Mouse (Mus musculus) heart, embryonic 13.5 days (tissue): ENCODE data around the gene Cysltr1. TPM values are rescaled to one million over a fixed set of nuclear protein-coding genes. Genes with fewer than 3 reads are reported as not detected.

Experiments used
- ATAC-seq: fragments of 200-750 bp; cut with Nextera tagmentation; 2 replicates; pipeline ENCODE4 v1.8.0; 2017; ENCODE audit warnings: moderate TSS enrichment; ENCODE audit not compliant: insufficient number of reproducible peaks, low FRiP score, low TSS enrichment; ENCODE audit errors: extremely low read depth
- H3K27ac ChIP-seq: fragments of 300-500 bp; sonication (generic); replicated peaks from 2 replicates; pipeline ENCODE4 v1.5.1; 2015; ENCODE audit warnings: moderate library complexity, mild to moderate bottlenecking, inconsistent platforms
- H3K27me3 ChIP-seq: fragments of 300-500 bp; sonication (generic); replicated peaks from 2 replicates; pipeline ENCODE4 v1.6.1; 2015; ENCODE audit warnings: mild to moderate bottlenecking, inconsistent platforms
- H3K36me3 ChIP-seq: fragments of 300-500 bp; sonication (generic); 2 replicates; pipeline ENCODE4 v1.6.1; 2015; ENCODE audit warnings: mild to moderate bottlenecking, inconsistent platforms
- H3K4me1 ChIP-seq: fragments of 300-500 bp; sonication (generic); 2 replicates; pipeline ENCODE4 v1.6.1; 2015; ENCODE audit warnings: inconsistent platforms
- H3K4me2 ChIP-seq: fragments of 300-500 bp; sonication (generic); 2 replicates; pipeline ENCODE4 v1.6.1; 2015; ENCODE audit warnings: inconsistent platforms, mild to moderate bottlenecking, moderate library complexity
- H3K4me3 ChIP-seq: fragments of 300-500 bp; sonication (generic); 2 replicates; pipeline ENCODE4 v1.5.1; 2015; ENCODE audit warnings: moderate library complexity, mild to moderate bottlenecking, inconsistent platforms
- H3K9ac ChIP-seq: fragments of 300-500 bp; sonication (generic); 2 replicates; pipeline ENCODE4 v1.6.1; 2015; ENCODE audit warnings: inconsistent platforms, mild to moderate bottlenecking, moderate library complexity
- H3K9me3 ChIP-seq: fragments of 300-500 bp; sonication (generic); 2 replicates; pipeline ENCODE4 v1.6.1; 2016; ENCODE audit warnings: inconsistent platforms
- WGBS: fragments of 180-500 bp; shearing (Covaris S2); methylation state at CpG from one replicate; pipeline ENCODE4 v1.1.7; 2015; ENCODE audit warnings: mixed read lengths; 5-methylcytosine and 5-hydroxymethylcytosine counted together
- polyA plus RNA-seq: library from polyadenylated mRNA; unstranded; fragments of >200 nt; fragmentation: Nextera tagmentation; extraction: Ambion mirVana; gene quantifications from 2 replicates; pipeline ENCODE4 v1.2.1, GENCODE M21; 2015

The Cysltr1 gene
- 1.5 and 2.6 TPM in 2 replicates for polyA plus RNA-seq

GRCm38 (mm10) chrX:106603386-106603785 is at the start of gene Cysltr1:
Cysltr1 (minus strand) TSS chrX:106603679.
- Histone ChIP-seq H3K4me2 (peak within 1 kb of the TSS; percentile 53), H3K4me3 (peak within 1 kb of the TSS; percentile 21), H3K36me3 (no peaks in the 10 kb centered on the region), H3K27me3 (no peaks in the 10 kb centered on the region), H3K9ac (no peak within 1 kb of the TSS), H3K27ac (no peak within 1 kb of the TSS), H3K4me1 (0 out of 2 replicates have a peak, but pooled peaks cover 2% of the 10 kb centered on the region), H3K9me3 (no peaks in the 10 kb centered on the region)
- no peak for ATAC-seq
- WGBS = 17% methylated on average over 6 of the region's 6 CpGs

- no peaks in the 10 kb centered on the region for H3K27me3 ChIP-seq
- no peak overlapping the region for H3K27ac ChIP-seq
- WGBS = 71% methylated on average over 3 of the region's 3 CpGs
- no peak overlapping the region for H3K4me3 ChIP-seq
- no peak overlapping the region for H3K9ac ChIP-seq
- H3K36me3 ChIP-seq = no peaks in the 10 kb centered on the region
- ATAC-seq = no peak
- H3K9me3 ChIP-seq = no peaks in the 10 kb centered on the region
- H3K4me2 ChIP-seq = no peak overlapping the region
- H3K4me1 ChIP-seq = no peaks in the 10 kb centered on the region
Observed at GRCm38 (mm10) chrX:106634799-106635541, 31.5 kb upstream of the Cysltr1 start.

GRCm38 (mm10) chrX:106633543-106633942 is 30.1 kb upstream of the Cysltr1 start:
- no peak overlapping the region for H3K9ac ChIP-seq
- no peaks in the 10 kb centered on the region for H3K9me3 ChIP-seq
- H3K36me3 ChIP-seq = no peaks in the 10 kb centered on the region
- no peaks in the 10 kb centered on the region for H3K27me3 ChIP-seq
- H3K4me2 ChIP-seq = no peak overlapping the region
- no peak for ATAC-seq
- no peaks in the 10 kb centered on the region for H3K4me1 ChIP-seq
- H3K4me3 ChIP-seq = no peak overlapping the region
- no peak overlapping the region for H3K27ac ChIP-seq

DNA sequence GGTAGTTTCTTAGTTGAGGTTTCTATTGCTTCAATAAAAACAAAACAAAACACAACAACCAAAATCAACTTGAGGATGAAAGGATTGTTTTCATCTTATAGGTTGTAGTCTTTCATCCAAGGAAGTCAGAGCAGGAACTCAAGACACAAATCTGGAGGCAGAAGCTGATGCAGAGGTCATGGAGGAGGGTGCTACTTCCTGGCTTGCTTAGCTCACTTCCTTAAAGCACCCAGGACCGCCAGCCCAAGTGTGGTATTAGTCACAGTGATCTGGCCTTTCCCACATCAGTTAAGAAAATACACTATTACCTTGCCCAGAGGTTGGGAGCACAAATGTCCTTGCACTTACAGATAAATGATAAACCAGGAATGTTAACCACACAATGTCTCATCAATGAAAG is 25.0 kb upstream of the Cysltr1 start:
- Histone ChIP-seq H3K27ac (no peak overlapping the region), H3K4me3 (no peak overlapping the region), H3K9me3 (no peaks in the 10 kb centered on the region), H3K9ac (no peak overlapping the region), H3K27me3 (no peaks in the 10 kb centered on the region), H3K4me2 (no peak overlapping the region), H3K36me3 (no peaks in the 10 kb centered on the region), H3K4me1 (no peaks in the 10 kb centered on the region)
- ATAC-seq = no peak
- WGBS = 62% methylated on average over 1 of the region's 1 CpGs

DNA sequence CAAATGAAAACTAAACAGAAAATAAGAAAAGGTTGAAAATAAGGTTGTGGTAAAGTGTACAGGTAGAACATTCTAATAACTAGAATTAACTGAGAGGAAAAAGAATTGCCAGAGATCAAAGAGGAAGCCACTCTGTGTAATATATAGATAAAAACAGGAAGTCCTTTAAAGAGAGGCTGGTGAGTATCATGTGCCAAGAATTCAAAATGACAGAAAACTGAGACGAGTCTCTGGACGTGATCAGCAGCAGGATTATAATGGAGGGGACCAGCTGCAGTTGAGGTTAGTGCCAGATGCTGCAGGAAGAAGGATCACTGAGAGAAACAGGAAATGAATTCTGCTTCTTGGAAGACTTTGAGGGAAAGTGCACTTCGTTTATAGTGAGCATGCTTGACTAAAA is 20.2 kb upstream of the Cysltr1 start:
- Histone ChIP-seq H3K4me2 (no peak overlapping the region), H3K9me3 (no peaks in the 10 kb centered on the region), H3K36me3 (no peaks in the 10 kb centered on the region), H3K4me3 (no peak overlapping the region), H3K9ac (no peak overlapping the region), H3K27ac (no peak overlapping the region), H3K27me3 (no peaks in the 10 kb centered on the region), H3K4me1 (no peaks in the 10 kb centered on the region)
- ATAC-seq = no peak
- 39% methylated on average over 3 of the region's 3 CpGs for WGBS

DNA sequence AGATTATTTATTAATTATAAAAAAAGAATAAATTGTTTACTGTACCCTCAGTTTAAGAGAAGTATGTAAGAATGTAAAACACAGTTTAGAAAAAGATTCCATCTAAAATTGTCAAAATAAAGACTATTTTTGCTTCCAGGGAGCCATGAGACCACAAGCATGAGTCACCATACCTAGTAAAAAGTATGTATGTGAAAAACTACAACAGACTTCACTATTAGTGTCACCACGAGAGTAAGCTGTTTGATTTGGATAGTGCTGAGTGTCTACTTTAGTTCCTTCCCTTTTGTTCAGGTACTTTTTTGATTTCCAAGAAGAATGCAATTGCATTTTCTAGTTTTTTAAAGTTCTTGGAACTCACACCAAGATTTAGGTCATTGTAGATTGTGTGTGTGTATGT is 19.0 kb upstream of the Cysltr1 start:
- Histone ChIP-seq H3K4me2 (no peak overlapping the region), H3K9me3 (no peaks in the 10 kb centered on the region), H3K4me1 (no peaks in the 10 kb centered on the region), H3K9ac (no peak overlapping the region), H3K36me3 (no peaks in the 10 kb centered on the region), H3K4me3 (no peak overlapping the region), H3K27ac (no peak overlapping the region), H3K27me3 (no peaks in the 10 kb centered on the region)
- ATAC-seq = no peak
- 61% methylated on average over 1 of the region's 1 CpGs for WGBS

- no peaks in the 10 kb centered on the region for H3K36me3 ChIP-seq
- peak overlapping the region; percentile 21 for H3K4me3 ChIP-seq
- H3K9me3 ChIP-seq = no peaks in the 10 kb centered on the region
- no peak for ATAC-seq
- no peak overlapping the region for H3K9ac ChIP-seq
- H3K27me3 ChIP-seq = no peaks in the 10 kb centered on the region
- H3K4me1 ChIP-seq = 0 out of 2 replicates have a peak, but pooled peaks cover 2% of the 10 kb centered on the region
- peak overlapping the region; percentile 53 for H3K4me2 ChIP-seq
- WGBS = 14% methylated on average over 9 of the region's 9 CpGs
- no peak overlapping the region for H3K27ac ChIP-seq
Observed at GRCm38 (mm10) chrX:106602574-106603258, 763 bp downstream of the Cysltr1 start.

DNA sequence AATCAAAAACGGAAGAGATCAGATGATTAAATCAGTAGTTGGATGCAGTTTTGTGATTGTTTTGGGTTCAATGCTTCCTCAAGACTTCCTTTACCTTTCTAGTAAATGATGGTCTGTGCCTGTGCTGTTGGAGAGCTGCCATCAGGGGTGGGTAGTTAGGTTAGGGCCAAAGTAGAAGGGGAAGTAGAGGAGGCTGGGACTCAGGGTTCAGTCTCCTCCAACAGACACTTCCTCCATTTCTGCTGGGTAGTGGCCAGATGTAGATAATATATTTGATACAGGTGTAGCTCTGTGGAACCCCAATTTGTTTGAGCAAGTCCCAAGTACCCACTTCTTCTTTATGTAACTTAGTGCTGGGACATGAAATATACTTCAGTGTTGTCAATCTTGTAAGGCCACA is 7.6 kb downstream of the Cysltr1 start:
- H3K9ac ChIP-seq = no peak overlapping the region
- no peaks in the 10 kb centered on the region for H3K36me3 ChIP-seq
- no peak overlapping the region for H3K4me2 ChIP-seq
- no peaks in the 10 kb centered on the region for H3K27me3 ChIP-seq
- H3K4me1 ChIP-seq = no peaks in the 10 kb centered on the region
- no peak overlapping the region for H3K27ac ChIP-seq
- ATAC-seq = no peak
- 67% methylated on average over 1 of the region's 1 CpGs for WGBS
- no peak overlapping the region for H3K4me3 ChIP-seq
- H3K9me3 ChIP-seq = no peaks in the 10 kb centered on the region

GRCm38 (mm10) chrX:106593914-106594313 is 9.6 kb downstream of the Cysltr1 start:
- Histone ChIP-seq H3K9ac (no peak overlapping the region), H3K4me3 (no peak overlapping the region), H3K4me1 (no peaks in the 10 kb centered on the region), H3K4me2 (no peak overlapping the region), H3K27ac (no peak overlapping the region), H3K27me3 (no peaks in the 10 kb centered on the region), H3K9me3 (no peaks in the 10 kb centered on the region), H3K36me3 (no peaks in the 10 kb centered on the region)
- no peak for ATAC-seq

DNA sequence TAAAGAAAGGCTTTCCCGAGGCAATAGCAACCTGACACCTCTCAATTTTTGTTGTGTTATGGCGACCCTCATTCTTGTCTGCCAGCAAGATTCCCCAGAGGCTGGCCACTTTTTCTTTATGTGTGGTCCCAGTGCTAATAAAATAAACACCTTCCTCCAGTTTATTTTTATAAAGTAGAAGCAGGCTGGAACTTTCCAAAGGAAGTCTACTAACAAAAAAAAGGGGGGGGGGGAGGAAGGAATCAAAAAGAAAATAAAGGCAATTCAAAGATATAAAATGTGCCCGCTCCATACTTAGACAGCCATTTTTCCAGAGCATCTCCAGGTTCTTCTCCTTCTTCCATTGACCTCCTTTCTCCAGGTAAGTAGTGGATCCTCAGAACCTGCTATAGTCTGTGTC is 20.6 kb downstream of the Cysltr1 start, which contains the start of gene Gm5127:
Gene Gm5127, plus strand, starts transcription at position 301 of the 400 bp plus-strand sequence.
- H3K36me3 ChIP-seq = no peaks in the 10 kb centered on the region
- no peak within 1 kb of the TSS for H3K27ac ChIP-seq
- 45% methylated on average over 3 of the region's 3 CpGs for WGBS
- no peak within 1 kb of the TSS for H3K9ac ChIP-seq
- no peak for ATAC-seq
- no peaks in the 10 kb centered on the region for H3K4me1 ChIP-seq
- no peaks in the 10 kb centered on the region for H3K27me3 ChIP-seq
- no peak within 1 kb of the TSS for H3K4me3 ChIP-seq
- H3K9me3 ChIP-seq = no peaks in the 10 kb centered on the region
- no peak within 1 kb of the TSS for H3K4me2 ChIP-seq

DNA sequence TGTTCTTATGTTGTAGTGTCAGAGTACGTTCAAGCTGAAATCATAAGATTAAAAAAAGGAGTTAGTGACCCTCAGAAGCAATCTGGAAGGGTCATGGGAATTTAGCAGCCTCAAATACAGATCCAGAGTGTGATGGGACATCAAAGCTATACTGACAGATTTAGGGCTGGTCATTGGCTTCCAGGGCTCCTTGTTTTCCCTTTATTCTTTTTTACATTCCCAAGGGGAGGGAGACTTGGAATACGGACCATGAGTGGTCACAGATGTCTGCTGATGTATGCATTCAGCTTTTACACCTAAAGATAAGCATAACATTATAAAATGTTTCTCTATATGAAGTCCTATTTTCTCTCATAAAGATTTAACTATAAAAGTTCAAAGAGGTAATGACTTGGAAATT is 21.3 kb downstream of the Cysltr1 start:
- Histone ChIP-seq H3K4me2 (no peak overlapping the region), H3K9ac (no peak overlapping the region), H3K4me3 (no peak overlapping the region), H3K27ac (no peak overlapping the region), H3K4me1 (no peaks in the 10 kb centered on the region), H3K9me3 (no peaks in the 10 kb centered on the region), H3K36me3 (no peaks in the 10 kb centered on the region), H3K27me3 (no peaks in the 10 kb centered on the region)
- no peak for ATAC-seq
- 32% methylated on average over 2 of the region's 2 CpGs for WGBS

GRCm38 (mm10) chrX:106580410-106580809 is 23.1 kb downstream of the Cysltr1 start:
- Histone ChIP-seq H3K4me2 (no peak overlapping the region), H3K27me3 (no peaks in the 10 kb centered on the region), H3K27ac (no peak overlapping the region), H3K9me3 (no peaks in the 10 kb centered on the region), H3K4me1 (no peaks in the 10 kb centered on the region), H3K9ac (no peak overlapping the region), H3K36me3 (no peaks in the 10 kb centered on the region), H3K4me3 (no peak overlapping the region)
- ATAC-seq = no peak
